Mouse (Mus musculus) intestine, embryonic 14.5 days (tissue): Measurements from ENCODE around the gene Pycard. TPM values are rescaled to one million over a fixed set of nuclear protein-coding genes. Genes with fewer than 3 reads are reported as not detected.
"Not testable (repeated sequence)": the region's sequence is repeated elsewhere in the genome, so short reads cannot be mapped to it uniquely, and the experiment has no call there.

ENCODE experiments used
- ATAC-seq: fragments of 200-750 bp; cut with Nextera tagmentation; replicated peaks from 2 replicates; pipeline ENCODE4 v1.8.0; 2017; ENCODE audit warnings: low read depth, moderate number of reproducible peaks, moderate TSS enrichment, moderate library complexity; ENCODE audit not compliant: low FRiP score, low TSS enrichment
- DNase-seq: peaks from one replicate; pipeline ENCODE4 v3.0.0-alpha.2; 2018; ENCODE audit warnings: low spot score
- H3K27ac ChIP-seq: fragments of 300-500 bp; sonication (generic); 2 replicates; pipeline ENCODE4 v1.5.1; 2014; ENCODE audit warnings: low read depth, mild to moderate bottlenecking, control low read depth
- H3K27me3 ChIP-seq: fragments of 300-500 bp; sonication (generic); replicated peaks from 2 replicates; pipeline ENCODE4 v1.6.1; 2014; ENCODE audit warnings: low read length, control low read depth; ENCODE audit not compliant: control insufficient read depth, insufficient read depth
- H3K36me3 ChIP-seq: fragments of 300-500 bp; sonication (generic); 2 replicates; pipeline ENCODE4 v1.6.1; 2014; ENCODE audit warnings: low read length, control low read depth; ENCODE audit not compliant: control insufficient read depth, insufficient read depth
- H3K4me1 ChIP-seq: fragments of 300-500 bp; sonication (generic); replicated peaks from 2 replicates; pipeline ENCODE4 v1.6.1; 2014; ENCODE audit warnings: low read length, control low read depth, mixed read lengths; ENCODE audit not compliant: control insufficient read depth, insufficient read depth
- H3K4me2 ChIP-seq: fragments of 300-500 bp; sonication (generic); 2 replicates; pipeline ENCODE4 v1.6.1; 2014; ENCODE audit warnings: low read length
- H3K4me3 ChIP-seq: fragments of 300-500 bp; sonication (generic); 2 replicates; pipeline ENCODE4 v1.5.1; 2014; ENCODE audit warnings: low read depth, low read length, control low read depth, mixed read lengths
- H3K9ac ChIP-seq: fragments of 300-500 bp; sonication (generic); 2 replicates; pipeline ENCODE4 v1.6.1; 2014; ENCODE audit warnings: mild to moderate bottlenecking, low read length
- H3K9me3 ChIP-seq: fragments of 300-500 bp; sonication (generic); 2 replicates; pipeline ENCODE4 v1.6.1; 2016; ENCODE audit warnings: low read length, control low read depth; ENCODE audit not compliant: control insufficient read depth
- WGBS: fragments of 180-500 bp; shearing (Covaris S2); extraction: QIAGEN DNeasy Blood & Tissue Kit; methylation state at CpG from one replicate; pipeline ENCODE4 v1.1.7; 2014; 5-methylcytosine and 5-hydroxymethylcytosine counted together
- polyA plus RNA-seq: library from polyadenylated mRNA; unstranded; fragments of >200 nt; fragmentation: Nextera tagmentation; extraction: Ambion mirVana; gene quantifications from 2 replicates; pipeline ENCODE4 v1.2.1, GENCODE M21; 2014

Pycard gene
- polyA plus RNA-seq, result 208 and 275 TPM in 2 replicates

DNA sequence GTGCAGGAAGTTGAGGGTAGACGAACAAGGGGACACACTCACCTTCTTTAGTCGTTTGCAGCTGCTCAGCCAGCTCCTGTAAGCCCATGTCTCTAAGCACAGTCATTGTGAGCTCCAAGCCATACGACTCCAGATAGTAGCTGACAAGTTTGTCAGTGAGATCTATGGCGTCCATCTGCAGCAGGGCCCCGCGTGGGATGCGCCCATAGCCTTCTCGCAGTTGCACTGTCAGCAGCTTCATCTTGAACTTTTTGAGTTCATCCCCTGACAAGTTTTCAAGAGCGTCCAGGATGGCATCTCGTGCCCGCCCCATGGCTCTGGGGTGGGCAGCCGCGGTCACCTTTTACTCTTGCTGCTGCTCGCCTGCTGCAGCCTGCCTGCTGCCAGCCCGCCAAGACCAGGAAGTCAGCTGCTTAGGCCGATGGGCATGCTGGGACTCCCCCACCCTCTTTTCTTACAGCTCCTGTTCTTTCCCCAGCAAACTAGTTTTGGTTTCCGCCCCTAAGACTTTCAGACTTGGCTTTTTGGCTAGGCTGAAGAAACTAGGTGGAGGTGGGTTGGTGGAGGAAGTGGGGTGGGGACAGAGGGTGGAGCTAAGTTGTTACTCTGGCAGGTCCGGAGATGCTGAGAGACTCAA, at the start of gene Pycard:
Pycard (minus strand) TSS at position 527 of the 637 bp plus-strand sequence.
- H3K9me3 ChIP-seq, result no peaks in the 10 kb centered on the region
- H3K27me3 ChIP-seq, result no peaks in the 10 kb centered on the region
- H3K4me3 ChIP-seq, result peak within 1 kb of the TSS; percentile 30
- peak within 1 kb of the TSS; percentile 42 for H3K9ac ChIP-seq
- peak within 1 kb of the TSS; percentile 55 for H3K4me2 ChIP-seq
- 9% methylated on average over 18 of the region's 18 CpGs for WGBS
- peak within 1 kb of the TSS; percentile 49; the same call in 1 of the 2 replicates for H3K27ac ChIP-seq
- H3K4me1 ChIP-seq, result peaks cover 8% of the 10 kb centered on the region
- H3K36me3 ChIP-seq, result peaks cover 28% of the 10 kb centered on the region
- ATAC-seq, result peak; percentile 58
- DNase-seq, result peak; percentile 75

DNA sequence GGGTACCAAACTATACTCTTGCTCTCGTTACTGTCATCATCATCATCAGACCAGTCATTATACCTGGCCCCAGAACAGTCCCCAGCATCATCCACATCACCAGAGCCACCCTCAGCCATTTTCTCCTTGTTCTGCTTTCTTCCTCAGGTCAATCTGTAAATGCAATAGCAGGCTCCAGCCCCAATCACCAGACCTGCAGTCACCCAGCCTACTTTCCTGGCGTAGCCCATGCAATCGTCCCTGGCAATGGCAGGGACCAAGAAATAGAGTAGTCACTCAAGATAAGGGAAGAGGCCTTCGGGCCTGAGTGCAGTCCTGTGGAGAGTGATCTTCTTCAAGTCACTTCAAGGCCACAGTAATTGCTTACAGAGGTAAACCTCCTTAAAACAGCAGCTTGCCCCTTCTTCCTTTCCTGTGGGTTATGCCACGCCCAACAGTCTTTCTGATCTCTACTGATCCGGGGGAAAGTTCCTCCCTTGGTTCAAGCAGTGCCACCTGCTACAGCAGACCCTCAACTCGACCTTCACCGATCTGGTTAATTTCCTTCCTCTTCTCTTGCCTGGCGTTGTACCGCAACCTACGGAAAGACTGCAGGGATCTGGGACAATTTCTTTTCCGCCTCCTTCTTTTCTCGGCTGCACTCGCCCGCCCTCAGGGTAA, 48.6 kb upstream of the Pycard start:
- not testable (repeated sequence) for H3K4me2 ChIP-seq, H3K9me3 ChIP-seq, H3K36me3 ChIP-seq, H3K27me3 ChIP-seq, DNase-seq, H3K9ac ChIP-seq, H3K4me1 ChIP-seq, H3K4me3 ChIP-seq, ATAC-seq, H3K27ac ChIP-seq
- WGBS, result 78% methylated on average over 15 of the region's 15 CpGs

DNA sequence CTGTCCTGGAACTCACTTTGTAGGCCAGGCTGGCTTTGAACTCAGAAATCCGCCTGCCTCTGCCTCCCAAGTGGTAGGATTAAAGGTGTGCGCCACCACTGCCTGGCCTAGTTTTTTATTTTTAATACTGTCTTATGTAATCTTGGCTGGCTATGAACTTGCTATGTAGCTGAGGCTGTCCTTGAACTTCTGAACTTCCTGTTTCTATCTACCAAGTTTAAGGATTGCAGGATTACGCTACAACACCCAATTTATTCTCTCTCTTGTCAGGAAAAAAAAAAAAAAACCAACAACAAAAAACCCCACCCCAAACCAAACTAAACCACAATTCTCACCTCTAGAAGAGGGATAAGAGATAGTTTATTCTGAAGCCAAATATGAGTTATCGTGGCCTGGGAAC, 39.9 kb upstream of the Pycard start:
- ATAC-seq (no peak), DNase-seq (no peak)
- Histone ChIP-seq H3K4me2 (no peak overlapping the region), H3K9me3 (no peaks in the 10 kb centered on the region), H3K27ac (no peak overlapping the region; the same call in 1 of the 2 replicates), H3K4me3 (no peak overlapping the region), H3K27me3 (no peaks in the 10 kb centered on the region), H3K36me3 (no peaks in the 10 kb centered on the region), H3K4me1 (no peaks in the 10 kb centered on the region), H3K9ac (no peak overlapping the region)
- 91% methylated on average over 4 of the region's 4 CpGs for WGBS

DNA sequence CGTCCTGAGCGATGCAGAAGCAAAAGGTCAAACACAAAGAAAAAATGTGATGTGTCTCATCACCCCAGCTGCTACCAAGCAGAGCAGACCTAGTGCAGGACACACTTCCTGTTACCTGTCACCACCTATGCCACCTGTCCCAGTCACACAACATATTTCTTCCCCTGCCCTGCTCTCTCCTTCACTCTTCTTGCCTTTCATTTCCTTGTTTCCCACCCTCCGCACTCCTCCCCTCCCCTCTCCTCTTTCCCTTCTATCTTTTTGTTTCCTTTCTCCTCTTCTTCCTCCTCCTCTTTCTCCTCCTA, 39.3 kb upstream of the Pycard start:
- H3K9ac ChIP-seq, result no peak overlapping the region
- H3K27ac ChIP-seq, result peak overlapping the region; percentile 48
- 83% methylated on average over 3 of the region's 3 CpGs for WGBS
- no peak for DNase-seq
- no peaks in the 10 kb centered on the region for H3K4me1 ChIP-seq
- no peak overlapping the region for H3K4me3 ChIP-seq
- H3K9me3 ChIP-seq, result no peaks in the 10 kb centered on the region
- H3K36me3 ChIP-seq, result no peaks in the 10 kb centered on the region
- no peaks in the 10 kb centered on the region for H3K27me3 ChIP-seq
- H3K4me2 ChIP-seq, result no peak overlapping the region
- ATAC-seq, result no peak; the same call in 1 of the 2 replicates

DNA sequence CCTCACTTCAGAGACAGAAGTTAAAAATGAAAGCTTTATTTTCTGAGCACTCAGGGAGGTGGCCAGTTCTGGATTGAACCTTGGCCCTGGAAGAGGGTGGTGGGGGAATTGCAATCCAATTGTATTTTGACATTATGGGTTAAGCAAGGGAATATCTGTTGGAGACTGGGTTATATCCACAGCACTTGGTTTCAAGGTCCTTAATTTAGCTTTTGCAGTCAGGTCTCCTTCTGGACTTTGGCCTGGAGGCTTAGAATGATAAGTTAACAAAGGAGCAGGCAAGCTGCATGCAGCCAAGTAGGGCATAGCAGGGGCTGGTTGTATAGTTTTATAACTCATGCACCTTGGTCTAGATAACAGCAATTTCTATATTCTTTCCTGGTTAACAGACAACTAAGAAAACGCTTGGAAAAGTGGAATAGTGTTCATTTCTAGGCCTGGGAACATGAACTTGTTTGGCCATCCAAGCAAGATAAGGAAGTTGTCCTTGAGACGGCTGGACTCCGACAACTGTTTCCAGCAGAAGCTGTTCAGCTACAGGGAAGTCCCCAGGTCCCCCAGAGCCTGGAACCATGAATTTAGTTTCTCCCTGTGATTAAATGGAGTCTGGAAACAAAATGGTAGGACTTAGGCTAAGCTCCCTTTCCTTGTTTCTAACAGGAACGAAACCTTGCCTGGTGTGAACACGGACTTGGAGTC, 38.8 kb upstream of the Pycard start:
- Histone ChIP-seq H3K9ac (no peak overlapping the region), H3K4me2 (0 out of 2 replicates have a peak overlapping the region, but pooled peaks have one; percentile 2), H3K4me1 (no peaks in the 10 kb centered on the region)

DNA sequence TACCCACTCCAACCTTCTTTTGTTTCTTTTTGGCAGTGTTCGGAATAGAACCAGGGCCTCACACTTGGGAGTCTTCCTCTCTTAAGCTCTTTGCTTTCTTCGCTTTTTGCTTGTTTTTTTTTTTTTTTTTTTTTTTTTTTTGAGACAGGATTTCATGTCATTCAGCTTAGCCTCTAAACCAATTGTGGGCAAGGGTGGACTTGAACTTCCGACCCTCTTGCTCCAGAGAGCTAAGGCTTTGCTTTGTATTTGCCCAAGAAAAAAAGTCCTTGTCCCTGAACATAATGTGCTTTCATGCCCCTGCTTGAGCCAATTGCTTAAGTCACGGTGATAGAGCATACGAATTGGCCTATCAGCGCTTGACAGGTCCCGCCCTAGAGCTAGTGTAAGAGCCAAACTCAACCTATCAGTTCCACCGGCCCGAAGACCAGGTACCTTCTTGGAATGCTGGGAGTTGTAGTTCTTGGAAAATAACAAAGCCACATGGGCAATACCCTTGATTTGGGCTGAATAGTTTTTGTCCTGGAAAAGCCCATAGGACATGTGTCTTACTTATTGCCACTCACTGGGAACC, 37.8 kb upstream of the Pycard start:
- Histone ChIP-seq H3K36me3 (no peaks in the 10 kb centered on the region), H3K27me3 (no peaks in the 10 kb centered on the region), H3K27ac (peak overlapping the region; percentile 82), H3K9ac (no peak overlapping the region), H3K4me3 (no peak overlapping the region), H3K9me3 (no peaks in the 10 kb centered on the region), H3K4me1 (no peaks in the 10 kb centered on the region), H3K4me2 (peak overlapping the region; percentile 2; the same call in 1 of the 2 replicates)
- peak; percentile 80 for ATAC-seq
- 41% methylated on average over 9 of the region's 9 CpGs for WGBS
- peak; percentile 58 for DNase-seq

More for the DNA sequence above, 38.8 kb upstream of the Pycard start:
- H3K4me3 ChIP-seq, result no peak overlapping the region
- DNase-seq (peak; percentile 59), ATAC-seq (peak; percentile 77)
- WGBS, result 74% methylated on average over 5 of the region's 5 CpGs
- H3K9me3 ChIP-seq, result no peaks in the 10 kb centered on the region
- H3K27ac ChIP-seq, result peak overlapping the region; percentile 82
- no peaks in the 10 kb centered on the region for H3K36me3 ChIP-seq
- H3K27me3 ChIP-seq, result no peaks in the 10 kb centered on the region

DNA sequence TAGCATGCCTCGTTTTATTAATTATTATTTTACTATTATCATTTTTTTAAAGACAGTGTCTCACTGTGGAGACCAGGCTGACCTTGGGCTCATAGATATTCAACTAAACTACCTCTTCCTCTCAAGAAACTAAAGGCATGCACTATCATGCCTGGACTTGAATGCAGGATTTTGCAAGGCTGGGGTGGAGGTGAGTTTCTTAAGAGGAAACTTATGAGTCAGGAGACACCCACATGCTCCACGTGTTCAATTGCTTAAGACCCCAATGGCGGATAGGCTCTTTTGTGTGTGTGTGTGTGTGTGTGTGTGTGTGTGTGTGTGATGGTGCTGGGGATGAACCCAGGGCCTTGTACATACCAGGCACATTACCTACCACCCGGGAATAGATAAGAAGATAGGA, 31.7 kb upstream of the Pycard start:
- H3K4me2 ChIP-seq, result no peak overlapping the region
- DNase-seq (no peak), ATAC-seq (no peak)
- H3K9ac ChIP-seq, result no peak overlapping the region
- no peaks in the 10 kb centered on the region for H3K9me3 ChIP-seq
- H3K27me3 ChIP-seq, result no peaks in the 10 kb centered on the region
- no peaks in the 10 kb centered on the region for H3K36me3 ChIP-seq
- H3K4me1 ChIP-seq, result no peaks in the 10 kb centered on the region
- no peak overlapping the region for H3K27ac ChIP-seq
- WGBS, result 70% methylated on average over 4 of the region's 4 CpGs
- no peak overlapping the region for H3K4me3 ChIP-seq

DNA sequence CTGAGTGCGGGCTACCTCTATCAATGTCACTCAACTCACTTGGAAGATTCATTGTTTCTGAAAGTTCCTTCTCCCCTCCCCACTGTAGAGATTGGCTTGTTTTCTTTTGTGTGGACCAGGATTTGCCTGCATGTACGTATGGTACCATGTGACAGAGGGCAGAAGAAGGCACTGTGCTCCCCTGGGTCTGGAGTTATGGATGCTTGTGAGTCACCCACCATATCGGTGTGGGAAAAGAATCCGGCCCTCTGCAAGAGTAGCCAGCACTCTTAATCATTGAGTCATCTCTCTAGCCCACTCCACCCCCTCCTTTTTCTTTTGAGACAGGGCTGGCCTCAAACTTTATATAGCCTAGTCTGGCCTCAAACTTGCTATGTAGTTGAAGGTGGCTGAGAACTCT, 31.3 kb upstream of the Pycard start:
- DNase-seq (no peak), ATAC-seq (no peak)
- H3K4me1 ChIP-seq, result no peaks in the 10 kb centered on the region
- no peak overlapping the region for H3K4me2 ChIP-seq
- no peak overlapping the region for H3K27ac ChIP-seq
- H3K9ac ChIP-seq, result no peak overlapping the region
- no peak overlapping the region for H3K4me3 ChIP-seq
- WGBS, result 79% methylated on average over 4 of the region's 4 CpGs
- no peaks in the 10 kb centered on the region for H3K36me3 ChIP-seq
- no peaks in the 10 kb centered on the region for H3K27me3 ChIP-seq
- H3K9me3 ChIP-seq, result no peaks in the 10 kb centered on the region
